Mouse (Mus musculus): ENCODE measurements around the gene Lonp1. TPM values are rescaled to one million over a fixed set of nuclear protein-coding genes. Genes with fewer than 3 reads are reported as not detected.
A peak's percentile ranks its signal among the peaks of the same experiment; 100 is the strongest.

Lonp1 gene
- polyA plus RNA-seq, 1 experiment from 2014 or later: 43.3 TPM

- WGBS: 69% methylated on average over 5 of the region's 5 CpGs
- peak overlapping the region; percentile 77 for H3K27ac ChIP-seq (replicated peaks)
- peak overlapping the region; percentile 75 for H3K4me2 ChIP-seq
- H3K4me3 ChIP-seq (replicated peaks): peak overlapping the region; percentile 51
- peak overlapping the region; percentile 71 for H3K9ac ChIP-seq (replicated peaks)
- peaks cover 42% of the 10 kb centered on the region for H3K4me1 ChIP-seq
- no peaks in the 10 kb centered on the region for H3K9me3 ChIP-seq (replicated peaks)
- no peak for ATAC-seq (ENCODE audit: low FRiP score)
- no peaks in the 10 kb centered on the region for H3K27me3 ChIP-seq (replicated peaks)
- H3K36me3 ChIP-seq: peaks cover 41% of the 10 kb centered on the region
Observed at GRCm38 (mm10) chr17:56608699-56609098, 18.0 kb downstream of the Lonp1 start.

GRCm38 (mm10) chr17:56607521-56608062 is 19.1 kb downstream of the Lonp1 start:
- H3K4me3 ChIP-seq (replicated peaks): no peak overlapping the region
- 72% methylated on average over 3 of the region's 3 CpGs for WGBS
- H3K27me3 ChIP-seq (replicated peaks): no peaks in the 10 kb centered on the region
- peaks cover 52% of the 10 kb centered on the region for H3K36me3 ChIP-seq
- H3K4me1 ChIP-seq: peaks cover 40% of the 10 kb centered on the region
- H3K27ac ChIP-seq (replicated peaks): no peak overlapping the region
- no peaks in the 10 kb centered on the region for H3K9me3 ChIP-seq (replicated peaks)
- H3K4me2 ChIP-seq: no peak overlapping the region
- H3K9ac ChIP-seq (replicated peaks): no peak overlapping the region
- no peak for ATAC-seq (ENCODE audit: low FRiP score)

GRCm38 (mm10) chr17:56605431-56605830 is 21.3 kb downstream of the Lonp1 start:
- peaks cover 73% of the 10 kb centered on the region for H3K36me3 ChIP-seq
- no peak overlapping the region for H3K4me2 ChIP-seq
- no peak overlapping the region for H3K27ac ChIP-seq (replicated peaks)
- no peak overlapping the region for H3K4me3 ChIP-seq (replicated peaks)
- 93% methylated on average over 9 of the region's 9 CpGs for WGBS
- H3K9ac ChIP-seq (replicated peaks): no peak overlapping the region
- no peak for ATAC-seq (ENCODE audit: low FRiP score)
- peaks cover 25% of the 10 kb centered on the region for H3K4me1 ChIP-seq
- no peaks in the 10 kb centered on the region for H3K9me3 ChIP-seq (replicated peaks)
- H3K27me3 ChIP-seq (replicated peaks): no peaks in the 10 kb centered on the region

- no peak overlapping the region for H3K9ac ChIP-seq (replicated peaks)
- H3K4me1 ChIP-seq: peaks cover 20% of the 10 kb centered on the region
- no peak overlapping the region for H3K27ac ChIP-seq (replicated peaks)
- 93% methylated on average over 3 of the region's 3 CpGs for WGBS
- H3K36me3 ChIP-seq: peaks cover 83% of the 10 kb centered on the region
- H3K4me2 ChIP-seq: no peak overlapping the region
- no peak overlapping the region for H3K4me3 ChIP-seq (replicated peaks)
- ATAC-seq (ENCODE audit: low FRiP score): no peak
- no peaks in the 10 kb centered on the region for H3K27me3 ChIP-seq (replicated peaks)
- H3K9me3 ChIP-seq (replicated peaks): no peaks in the 10 kb centered on the region
Observed at GRCm38 (mm10) chr17:56604422-56604821, 22.3 kb downstream of the Lonp1 start.

DNA sequence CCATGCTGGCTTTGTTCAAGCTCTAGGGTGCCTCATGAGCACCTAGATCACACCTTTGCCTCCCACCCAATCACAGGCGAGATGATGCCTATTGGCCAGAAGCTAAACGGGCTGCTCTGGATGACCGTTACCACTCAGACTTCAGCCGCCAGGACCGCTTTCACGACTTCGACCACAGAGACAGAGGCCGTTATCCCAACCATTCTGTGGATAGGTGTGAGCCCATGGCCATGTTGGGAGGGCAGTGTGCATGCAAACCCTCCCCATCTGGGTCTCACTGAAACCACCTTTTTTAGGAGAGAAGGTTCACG is 22.7 kb downstream of the Lonp1 start:
- no peaks in the 10 kb centered on the region for H3K27me3 ChIP-seq (replicated peaks)
- ATAC-seq (ENCODE audit: low FRiP score): no peak
- H3K36me3 ChIP-seq: peaks cover 87% of the 10 kb centered on the region
- 90% methylated on average over 9 of the region's 9 CpGs for WGBS
- no peak overlapping the region for H3K27ac ChIP-seq (replicated peaks)
- no peak overlapping the region for H3K9ac ChIP-seq (replicated peaks)
- H3K4me2 ChIP-seq: no peak overlapping the region
- H3K4me3 ChIP-seq (replicated peaks): no peak overlapping the region
- peaks cover 17% of the 10 kb centered on the region for H3K4me1 ChIP-seq
- no peaks in the 10 kb centered on the region for H3K9me3 ChIP-seq (replicated peaks)

GRCm38 (mm10) chr17:56603186-56604069 is 23.3 kb downstream of the Lonp1 start:
- Histone ChIP-seq H3K4me2 (no peak overlapping the region), H3K9ac (replicated peaks) (no peak overlapping the region), H3K27ac (replicated peaks) (no peak overlapping the region), H3K36me3 (peaks cover 87% of the 10 kb centered on the region), H3K9me3 (replicated peaks) (no peaks in the 10 kb centered on the region), H3K4me3 (replicated peaks) (no peak overlapping the region), H3K4me1 (peaks cover 11% of the 10 kb centered on the region), H3K27me3 (replicated peaks) (no peaks in the 10 kb centered on the region)
- 95% methylated on average over 28 of the region's 28 CpGs for WGBS
- no peak for ATAC-seq (ENCODE audit: low FRiP score)

DNA sequence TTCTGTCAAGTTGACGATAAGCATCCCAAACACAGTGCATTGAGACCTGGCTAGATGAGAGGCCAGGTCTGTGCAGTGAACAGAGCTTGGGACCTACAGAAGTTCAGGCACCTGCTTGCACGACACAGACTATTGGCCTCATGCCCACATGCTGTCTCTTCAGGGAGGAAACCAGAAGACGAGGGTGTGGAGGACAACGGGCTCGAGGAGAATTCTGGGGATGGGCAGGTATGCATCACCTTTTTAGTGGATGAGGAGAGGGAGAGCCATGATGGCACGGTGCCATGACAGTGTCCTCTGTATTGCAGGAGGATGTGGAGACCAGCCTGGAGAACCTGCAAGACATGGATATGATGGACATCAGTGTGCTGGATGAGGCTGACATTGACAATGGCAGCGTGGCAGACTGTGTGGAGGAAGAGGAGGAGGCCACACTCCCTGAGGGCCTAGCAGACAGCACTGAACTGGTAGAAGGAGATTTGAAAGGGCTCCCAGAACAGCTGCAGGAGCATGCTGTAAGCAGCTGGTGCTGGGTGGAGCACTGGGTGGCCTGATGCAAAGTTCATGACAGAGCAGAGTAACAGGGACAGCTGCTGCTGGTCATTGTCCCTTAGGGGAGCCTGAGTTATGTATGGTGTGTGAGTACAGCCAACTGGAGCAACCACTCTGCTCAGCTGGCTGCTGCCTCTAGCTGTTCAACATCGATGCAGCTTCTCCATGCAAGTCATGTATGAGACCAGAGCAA is 33.0 kb downstream of the Lonp1 start:
- Histone ChIP-seq H3K9ac (replicated peaks) (no peak overlapping the region), H3K27ac (replicated peaks) (no peak overlapping the region), H3K9me3 (replicated peaks) (no peaks in the 10 kb centered on the region), H3K4me3 (replicated peaks) (no peak overlapping the region), H3K4me2 (no peak overlapping the region), H3K36me3 (peaks cover 87% of the 10 kb centered on the region), H3K4me1 (peaks cover 20% of the 10 kb centered on the region), H3K27me3 (replicated peaks) (no peaks in the 10 kb centered on the region)
- WGBS: 90% methylated on average over 8 of the region's 8 CpGs
- no peak for ATAC-seq (ENCODE audit: low FRiP score)

DNA sequence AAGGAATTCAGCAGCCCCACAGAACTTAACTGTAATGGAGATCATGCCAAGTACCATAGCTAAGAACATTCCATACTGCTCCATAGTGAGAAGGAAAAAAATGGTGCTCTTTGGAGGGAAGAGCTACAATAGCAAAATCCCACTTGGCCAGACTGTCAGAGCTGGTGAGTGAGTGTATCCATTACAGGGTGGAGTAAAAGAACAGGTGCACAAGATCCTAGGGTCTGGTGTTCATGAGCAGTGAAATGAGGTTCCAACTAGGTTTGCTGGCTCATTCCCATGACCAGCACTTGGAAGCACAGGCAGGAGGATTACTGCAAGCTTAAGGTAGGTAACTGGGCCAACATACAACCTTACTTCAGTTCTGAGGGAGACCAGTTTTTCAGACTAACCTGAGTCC is 34.1 kb downstream of the Lonp1 start:
- ATAC-seq (ENCODE audit: low FRiP score): no peak
- Histone ChIP-seq H3K9me3 (replicated peaks) (no peaks in the 10 kb centered on the region), H3K4me3 (replicated peaks) (no peak overlapping the region)

GRCm38 (mm10) chr17:56588921-56589320 is 37.8 kb downstream of the Lonp1 start:
- Histone ChIP-seq H3K27me3 (replicated peaks) (no peaks in the 10 kb centered on the region), H3K4me2 (no peak overlapping the region), H3K36me3 (peaks cover 63% of the 10 kb centered on the region), H3K9ac (replicated peaks) (no peak overlapping the region), H3K9me3 (replicated peaks) (no peaks in the 10 kb centered on the region), H3K27ac (replicated peaks) (no peak overlapping the region), H3K4me3 (replicated peaks) (no peak overlapping the region), H3K4me1 (peaks cover 50% of the 10 kb centered on the region)
- ATAC-seq (ENCODE audit: low FRiP score): no peak
- 100% methylated on average over 4 of the region's 4 CpGs for WGBS

More for the DNA sequence above, 34.1 kb downstream of the Lonp1 start:
- Histone ChIP-seq H3K27me3 (replicated peaks) (no peaks in the 10 kb centered on the region), H3K36me3 (peaks cover 91% of the 10 kb centered on the region), H3K4me1 (peaks cover 31% of the 10 kb centered on the region), H3K4me2 (no peak overlapping the region), H3K27ac (replicated peaks) (no peak overlapping the region), H3K9ac (replicated peaks) (no peak overlapping the region)

DNA sequence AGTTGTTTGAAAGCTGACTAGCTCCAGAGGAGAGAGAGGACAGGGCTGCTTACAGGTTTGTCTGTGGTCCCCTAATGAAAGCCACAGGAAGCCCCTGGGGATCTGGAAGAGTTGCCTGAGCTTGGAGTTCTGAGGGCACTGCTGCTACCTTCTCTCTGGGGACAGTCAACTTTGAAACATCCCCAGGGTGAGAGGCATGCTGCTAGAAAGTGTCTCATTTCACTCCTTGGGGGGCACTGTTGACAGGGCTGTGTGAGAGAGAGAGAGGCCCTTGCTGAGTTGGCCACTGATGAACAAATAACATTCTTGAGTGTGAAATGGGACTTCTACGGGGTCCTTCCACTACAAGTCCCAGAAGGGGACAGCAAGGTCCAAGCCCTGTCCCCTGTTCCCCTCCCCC is 38.9 kb downstream of the Lonp1 start:
- peak overlapping the region; percentile 88; the same call in 1 of the 2 replicates for H3K4me2 ChIP-seq
- 68% methylated on average over 1 of the region's 1 CpGs for WGBS
- no peak overlapping the region for H3K9ac ChIP-seq (replicated peaks)
- H3K36me3 ChIP-seq: peaks cover 56% of the 10 kb centered on the region
- H3K4me1 ChIP-seq: peaks cover 59% of the 10 kb centered on the region
- ATAC-seq (ENCODE audit: low FRiP score): no peak
- no peaks in the 10 kb centered on the region for H3K9me3 ChIP-seq (replicated peaks)
- H3K27ac ChIP-seq (replicated peaks): no peak overlapping the region
- no peak overlapping the region for H3K4me3 ChIP-seq (replicated peaks)
- no peaks in the 10 kb centered on the region for H3K27me3 ChIP-seq (replicated peaks)

GRCm38 (mm10) chr17:56585171-56585821 is 41.4 kb downstream of the Lonp1 start:
- Histone ChIP-seq H3K9ac (replicated peaks) (peak overlapping the region; percentile 86), H3K27ac (replicated peaks) (peak overlapping the region; percentile 95), H3K4me1 (peaks cover 67% of the 10 kb centered on the region), H3K4me2 (peak overlapping the region; percentile 88), H3K4me3 (replicated peaks) (peak overlapping the region; percentile 71), H3K9me3 (replicated peaks) (no peaks in the 10 kb centered on the region), H3K36me3 (peaks cover 51% of the 10 kb centered on the region), H3K27me3 (replicated peaks) (no peaks in the 10 kb centered on the region)
- ATAC-seq (ENCODE audit: low FRiP score): peak; percentile 8
- under 1% methylated on average over 61 of the region's 61 CpGs for WGBS
